Mouse (Mus musculus): ENCODE measurements around the gene Bphl.

- TF ChIP-seq CTCF (IDR thresholded peaks at IDR 0.05; ENCODE audit: low read depth, low read length) (no peak), POLR2A (IDR thresholded peaks at IDR 0.05; ENCODE audit: borderline replicate concordance, low read depth, low read length) (no peak)
These were observed 34.3 kb upstream of the Bphl start for GRCm38 (mm10) chr13:34003058-34003457.
